Mouse (Mus musculus) CH12.LX (cell line): ENCODE results near the gene Lep. TPM values are rescaled to one million over a fixed set of nuclear protein-coding genes. Genes with fewer than 3 reads are reported as not detected.

ENCODE experiments used
- DNase-seq: peaks from one replicate; pipeline ENCODE4 v3.0.0-alpha.2; 2013; ENCODE audit errors: extremely low read depth
- H3K27ac ChIP-seq: 2 replicates; pipeline ENCODE4 v1.5.1; 2012; ENCODE audit warnings: low read depth, mild to moderate bottlenecking, control low read depth, moderate library complexity; ENCODE audit not compliant: insufficient read depth
- H3K27me3 ChIP-seq: replicated peaks from 2 replicates; pipeline ENCODE3; 2012; ENCODE audit warnings: inconsistent platforms
- H3K36me3 ChIP-seq, 2 experiments: replicated peaks in 1 of 2; 2 replicates each; pipeline versions ENCODE3 to v1.6.1; 2012; ENCODE audit warnings: inconsistent platforms in 1 of 2, low read length in 1 of 2, mild to moderate bottlenecking in 1 of 2, mixed read lengths in 1 of 2, moderate library complexity in 1 of 2; ENCODE audit not compliant: control insufficient read depth in 1 of 2, insufficient read depth in 1 of 2
- H3K4me1 ChIP-seq, 2 experiments: 2 replicates each; pipeline ENCODE4 v1.6.1; 2012; ENCODE audit warnings: inconsistent platforms in 1 of 2, moderate library complexity in 1 of 2; ENCODE audit not compliant: insufficient read depth in 2 of 2, control insufficient read depth in 1 of 2
- H3K4me2 ChIP-seq: 2 replicates; pipeline ENCODE4 v1.6.1; 2012; ENCODE audit warnings: low read depth, mild to moderate bottlenecking, control low read depth; ENCODE audit not compliant: poor library complexity, insufficient read depth, severe bottlenecking
- H3K4me3 ChIP-seq, 3 experiments: fragments of 150-350 bp in 1 of 3; sonication (generic) in 1 of 3; replicated peaks in 1 of 3; 2 replicates each; pipeline versions ENCODE3 to v1.5.1; 2011 to 2012; ENCODE audit warnings: low read depth in 2 of 3, low read length in 2 of 3, mild to moderate bottlenecking in 2 of 3, moderate library complexity in 2 of 3, control low read depth in 1 of 3, improper control_type of control experiment in 1 of 3, inconsistent platforms in 1 of 3, mixed read lengths in 1 of 3; ENCODE audit not compliant: poor library complexity in 1 of 3
- H3K79me2 ChIP-seq: replicated peaks from 2 replicates; pipeline ENCODE4 v1.6.1; 2012; ENCODE audit warnings: mild to moderate bottlenecking, moderate library complexity; ENCODE audit not compliant: control insufficient read depth, poor library complexity, insufficient read depth, severe bottlenecking; ENCODE audit errors: extremely low read depth
- H3K9ac ChIP-seq: 2 replicates; pipeline ENCODE4 v1.6.1; 2012; ENCODE audit warnings: low read depth, mild to moderate bottlenecking, control low read depth, moderate library complexity; ENCODE audit not compliant: insufficient read depth
- H3K9me3 ChIP-seq: replicated peaks from 2 replicates; pipeline ENCODE3; 2012; ENCODE audit warnings: low read length, inconsistent platforms, mixed read lengths
- CHD2 ChIP-seq: IDR thresholded peaks from 2 replicates; pipeline ENCODE4 v1.6.1; 2011; ENCODE audit warnings: low read length, improper control_type of control experiment
- E2F4 ChIP-seq: IDR thresholded peaks from 2 replicates; pipeline ENCODE4 v1.6.1; 2011; ENCODE audit warnings: low read depth, low read length, improper control_type of control experiment; ENCODE audit not compliant: insufficient replicate concordance
- EP300 ChIP-seq: IDR thresholded peaks from 2 replicates; pipeline ENCODE4 v1.6.1; 2011; ENCODE audit warnings: low read length, improper control_type of control experiment
- ETS1 ChIP-seq: conservative IDR thresholded peaks from 2 replicates; pipeline ENCODE4 v1.6.1; 2012; ENCODE audit warnings: low read depth, mild to moderate bottlenecking, inconsistent platforms, low read length, improper control_type of control experiment, moderate library complexity
- JUN ChIP-seq: IDR thresholded peaks from 2 replicates; pipeline ENCODE4 v1.6.1; 2011; ENCODE audit warnings: low read depth, mild to moderate bottlenecking, low read length, improper control_type of control experiment, moderate library complexity; ENCODE audit not compliant: insufficient read depth
- MAZ ChIP-seq: IDR thresholded peaks from 2 replicates; pipeline ENCODE4 v1.6.1; 2012; ENCODE audit warnings: low read depth, mild to moderate bottlenecking, inconsistent platforms, low read length, improper control_type of control experiment, moderate library complexity
- MXI1 ChIP-seq: IDR thresholded peaks from 2 replicates; pipeline ENCODE4 v1.6.1; 2011; ENCODE audit warnings: mild to moderate bottlenecking, low read depth, low read length, improper control_type of control experiment
- MYC ChIP-seq: IDR thresholded peaks from 2 replicates; pipeline ENCODE4 v1.6.1; 2011; ENCODE audit warnings: low read depth, mild to moderate bottlenecking, improper control_type of control experiment, low read length
- NELFE ChIP-seq: IDR thresholded peaks from 2 replicates; pipeline ENCODE4 v1.6.1; 2011; ENCODE audit warnings: low read depth, low read length, improper control_type of control experiment
- PAX5 ChIP-seq: IDR thresholded peaks from 2 replicates; pipeline ENCODE4 v1.6.1; 2012; ENCODE audit warnings: low read length, inconsistent platforms, mixed read lengths
- TBP ChIP-seq: conservative IDR thresholded peaks from 2 replicates; pipeline ENCODE4 v1.6.1; 2011; ENCODE audit warnings: low read depth, low read length, improper control_type of control experiment
- TCF12 ChIP-seq: IDR thresholded peaks from 2 replicates; pipeline ENCODE4 v1.6.1; 2014; ENCODE audit warnings: low read depth, mild to moderate bottlenecking, inconsistent platforms, low read length, improper control_type of control experiment
- USF2 ChIP-seq: conservative IDR thresholded peaks from 2 replicates; pipeline ENCODE4 v1.6.1; 2011; ENCODE audit warnings: low read depth, low read length, improper control_type of control experiment
- ZC3H11A ChIP-seq: IDR thresholded peaks from 2 replicates; pipeline ENCODE4 v1.6.1; 2012; ENCODE audit warnings: low read depth, mild to moderate bottlenecking, inconsistent platforms, low read length, improper control_type of control experiment
- ZKSCAN1 ChIP-seq: IDR thresholded peaks from 2 replicates; pipeline ENCODE4 v1.6.1; 2012; ENCODE audit warnings: low read depth, inconsistent platforms, low read length, improper control_type of control experiment, borderline replicate concordance
- dilution Hi-C: fragments of 300-500 bp; cut with MboI; formaldehyde crosslinking; loops from 2 replicates; pipeline ENCODE4 v1.14.3; 2020; ENCODE audit warnings: low sequenced_read_pairs; ENCODE audit not compliant: extremely low pct_unique_long_range_greater_than_20kb, extremely low pct_ligation_motif_present
- in situ Hi-C: fragments of 300-500 bp; cut with MboI; formaldehyde crosslinking; loops from 3 replicates; pipeline ENCODE4 v1.14.3; 2019; ENCODE audit warnings: low sequenced_read_pairs, low pct_ligation_motif_present, low pct_unique_long_range_greater_than_20kb, mixed read lengths
- polyA plus RNA-seq: library from polyadenylated mRNA; unstranded; fragments of >175 nt; gene quantifications from 2 replicates; pipeline ENCODE4 v1.2.1, GENCODE M21; 2012; ENCODE audit warnings: low read depth; ENCODE audit not compliant: insufficient read length
- total RNA-seq, 2 experiments: library from RNA; depleted of rRNA; stranded (reverse); fragments of 300-350 nt in 1 of 2; fragments of >200 nt in 1 of 2; gene quantifications; 2 replicates each; pipeline ENCODE4 v1.2.3; 2012 to 2014

Lep gene
- total and polyA plus RNA-seq, 3 experiments, result not detected

DNA sequence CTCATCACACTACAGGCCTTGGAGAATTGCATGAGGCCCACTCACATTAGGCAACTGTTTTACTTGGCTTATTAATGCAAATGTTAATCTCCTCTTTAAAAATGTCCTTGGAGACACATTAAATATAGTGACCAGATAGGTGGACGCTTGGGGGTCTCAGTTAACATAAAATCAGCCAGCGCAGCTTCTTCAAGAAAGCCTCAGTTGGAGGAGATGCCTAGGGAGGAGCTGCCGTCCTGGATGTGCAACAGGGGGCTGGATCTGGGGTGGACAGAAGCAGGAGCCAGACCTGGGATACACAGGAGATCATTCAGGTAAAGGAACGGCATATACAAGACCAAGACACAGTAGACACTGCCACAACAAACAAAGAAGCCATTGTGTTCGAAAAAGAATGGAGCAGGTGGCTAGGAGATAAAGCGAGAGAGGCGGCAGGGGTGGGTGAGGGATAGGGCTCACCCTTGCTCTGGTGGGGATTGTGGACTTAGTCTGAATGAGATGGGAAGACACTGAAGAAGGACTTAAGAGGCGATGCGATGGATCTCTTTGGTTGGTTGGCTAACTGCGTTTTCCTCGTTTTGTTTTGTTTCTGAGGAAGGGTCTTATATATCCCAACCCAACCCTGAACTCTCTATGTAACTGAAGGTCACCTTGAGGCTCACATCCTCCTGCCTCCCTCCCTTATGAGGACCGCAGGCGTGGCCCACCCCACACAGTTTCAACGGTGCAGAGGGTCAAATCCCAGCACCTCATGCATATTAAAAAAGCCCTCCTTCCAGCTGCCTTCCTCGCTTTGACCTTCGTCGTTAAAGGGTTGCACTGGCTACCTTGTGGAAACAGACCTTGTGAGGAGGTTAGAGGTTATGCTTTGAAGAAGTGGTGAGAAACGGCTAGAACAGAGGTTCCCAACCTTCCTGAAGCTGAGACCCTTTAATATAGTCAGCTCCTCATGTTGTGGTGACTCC lies 40.0 kb upstream of the Lep start:
- TF ChIP-seq MYC (no peak), MAZ (no peak), PAX5 (no peak), MXI1 (no peak), ZC3H11A (no peak), NELFE (no peak), E2F4 (no peak), ETS1 (no peak), CHD2 (no peak)
- no peak overlapping the region for H3K4me2 ChIP-seq
- H3K4me1 ChIP-seq, result peaks cover 2 to 12% of the 10 kb centered on the region in 2 experiments; a peak in 2 of 4 replicates
- no peak overlapping the region for H3K27ac ChIP-seq
- H3K79me2 ChIP-seq, result no peaks in the 10 kb centered on the region
- in situ Hi-C loops (loop anchor here (5.0 to 25.0 kb wide), 3 partner anchors 73 to 608 kb away; partner anchors contain the start of gene Arf5), dilution Hi-C loops (no loop called here)
- no peak overlapping the region for H3K9ac ChIP-seq
- peaks cover 61% of the 10 kb centered on the region for H3K27me3 ChIP-seq
- no peaks in the 10 kb centered on the region for H3K36me3 ChIP-seq
- DNase-seq, result no peak
- H3K9me3 ChIP-seq, result no peaks in the 10 kb centered on the region
- no peak overlapping the region for H3K4me3 ChIP-seq

- no peak overlapping the region for H3K4me2 ChIP-seq
- TF ChIP-seq MXI1, result no peak
- no peak for TF ChIP-seq JUN
- no peak for TF ChIP-seq ETS1
- TF ChIP-seq TCF12, result no peak
- no peak for TF ChIP-seq E2F4
- TF ChIP-seq TBP, result no peak
- TF ChIP-seq EP300, result no peak
- TF ChIP-seq USF2, result no peak
- TF ChIP-seq ZKSCAN1, result no peak
- TF ChIP-seq, all 38 proteins: peak for 0
- peaks cover 70% of the 10 kb centered on the region for H3K27me3 ChIP-seq
- H3K79me2 ChIP-seq, result no peaks in the 10 kb centered on the region
- dilution Hi-C loops, result no loop called here
- no peak overlapping the region for H3K9ac ChIP-seq
- H3K9me3 ChIP-seq, result no peaks in the 10 kb centered on the region
- no peak for DNase-seq
- in situ Hi-C loops, result loop anchor here (5.0 to 25.0 kb wide), 3 partner anchors 74 to 609 kb away; partner anchors contain the start of gene Arf5
- H3K4me1 ChIP-seq, result peaks cover 2 to 12% of the 10 kb centered on the region in 2 experiments; a peak in 2 of 4 replicates
- H3K36me3 ChIP-seq, result no peaks in the 10 kb centered on the region
- H3K4me3 ChIP-seq, result no peak overlapping the region
- no peak overlapping the region for H3K27ac ChIP-seq
Observed at GRCm38 (mm10) chr6:29020937-29021336, 39.1 kb upstream of the Lep start.
